Comparison of ENCODE assay signal across 13 mouse cellular contexts in genomic region chr2:157072316-157072990, GRCm38 (mm10). TPM values are rescaled to one million over a fixed set of nuclear protein-coding genes. Genes with fewer than 3 reads are reported as not detected.
DNase-seq lines count a peak whose midpoint lies in the region; ATAC-seq lines count a peak whose summit lies in the region.
"Had no signal": no experiment of that assay in that cellular context is flagged by ENCODE, and none has a peak within 500 bp of the region (broad histone marks: within the 10 kb centered on the region; RNA-seq: fewer than 3 reads in every experiment).

No protein-coding gene starts in this region.

- peaks cover 84% of the 10 kb centered on the region for H3K79me2 ChIP-seq in macrophage (ENCODE audit: inconsistent target)

- intact Hi-C loops in heart, postnatal 10 days (cut with DNase I), result loop anchor here (10.0 kb wide), 1 partner anchor 348 kb away; no protein-coding TSS in a partner anchor

- no peak overlapping the region for H3K9ac ChIP-seq in heart, embryonic 11.5 days (ENCODE audit: low read depth, low read length)
- peak overlapping the region; percentile 40; the same call in 1 of the 2 replicates for H3K9ac ChIP-seq in lung, embryonic 16.5 days (ENCODE audit: low read length)
- H3K9ac ChIP-seq: limb, embryonic 12.5 days; midbrain, embryonic 15.5 days had no signal

- peaks cover 94% of the 10 kb centered on the region for H3K4me1 ChIP-seq in heart, embryonic 11.5 days (ENCODE audit: control insufficient read depth, insufficient read depth, low read length)
- peaks cover 91% of the 10 kb centered on the region for H3K4me1 ChIP-seq in lung, embryonic 16.5 days (replicated peaks; ENCODE audit: control insufficient read depth, insufficient read depth, low read length)

- no peak for ATAC-seq in heart, embryonic 11.5 days (replicated peaks; ENCODE audit: insufficient number of reproducible peaks, low FRiP score, low TSS enrichment)
- ATAC-seq in lung, embryonic 16.5 days (ENCODE audit: low read depth), result no peak
- ATAC-seq: midbrain, embryonic 15.5 days had no signal

- no peaks in the 10 kb centered on the region; the same call in 1 of the 2 replicates for H3K36me3 ChIP-seq in heart, embryonic 11.5 days (ENCODE audit: control insufficient read depth, insufficient read depth, low read length)
- H3K36me3 ChIP-seq in lung, embryonic 16.5 days (ENCODE audit: control insufficient read depth, insufficient read depth, low read length), result no peaks in the 10 kb centered on the region
- no peaks in the 10 kb centered on the region for H3K36me3 ChIP-seq in macrophage (ENCODE audit: inconsistent target)
- H3K36me3 ChIP-seq: midbrain, embryonic 15.5 days had no signal

- H3K4me2 ChIP-seq in heart, embryonic 11.5 days, result no peak overlapping the region
- H3K4me2 ChIP-seq in lung, embryonic 16.5 days (ENCODE audit: low read depth, low read length), result no peak overlapping the region; the same call in 1 of the 2 replicates
- H3K4me2 ChIP-seq: limb, embryonic 12.5 days had no signal

- WGBS in heart, embryonic 11.5 days (ENCODE audit: insufficient replicate concordance), result 63% methylated on average over 9 of the region's 9 CpGs
- WGBS in lung, embryonic 16.5 days, result 53% methylated on average over 9 of the region's 9 CpGs
- 93% methylated on average over 9 of the region's 9 CpGs for WGBS in macrophage (ENCODE audit: missing documents)

- H3K4me3 ChIP-seq in heart, embryonic 11.5 days (ENCODE audit: low read depth, low read length), result no peak overlapping the region
- no peak overlapping the region for H3K4me3 ChIP-seq in lung, embryonic 16.5 days (ENCODE audit: low read length)
- H3K4me3 ChIP-seq in macrophage (ENCODE audit: inconsistent target), result no peak overlapping the region
- H3K4me3 ChIP-seq: limb, embryonic 12.5 days; midbrain, embryonic 15.5 days had no signal

- no peaks in the 10 kb centered on the region for H3K27me3 ChIP-seq in heart, embryonic 11.5 days (ENCODE audit: control insufficient read depth, insufficient read depth, low read length)
- no peaks in the 10 kb centered on the region for H3K27me3 ChIP-seq in lung, embryonic 16.5 days (ENCODE audit: control insufficient read depth, insufficient read depth, low read depth, low read length)
- H3K27me3 ChIP-seq: limb, embryonic 12.5 days; midbrain, embryonic 15.5 days had no signal

- H3K9me3 ChIP-seq in heart, embryonic 11.5 days (replicated peaks; ENCODE audit: control insufficient read depth, low read length), result no peaks in the 10 kb centered on the region
- no peaks in the 10 kb centered on the region for H3K9me3 ChIP-seq in lung, embryonic 16.5 days (ENCODE audit: control insufficient read depth, low read length)
- H3K9me3 ChIP-seq: limb, embryonic 12.5 days; midbrain, embryonic 15.5 days had no signal

- no peak for DNase-seq in heart, postnatal 10 days
- no peak for DNase-seq in lung, adult 18-20 months
- DNase-seq in cerebellum, postnatal 25 days, result peak; percentile 31 to 34
- no peak for DNase-seq in thymus, postnatal 25 days
- DNase-seq in adrenal gland, postnatal 25 days, result no peak

- H3K27ac ChIP-seq in heart, embryonic 11.5 days (ENCODE audit: low read depth, low read length), result peak overlapping the region; percentile 29; the same call in 1 of the 2 replicates
- peak overlapping the region; percentile 95 for H3K27ac ChIP-seq in lung, embryonic 16.5 days (ENCODE audit: low read length)
- H3K27ac ChIP-seq in macrophage, result peak overlapping the region; percentile 97; the same call in 1 of the 2 replicates
- H3K27ac ChIP-seq: midbrain, embryonic 15.5 days had no signal

RNA-seq across cellular contexts. Expression of gene Soga1, which starts 6.6 kb away (rescaled TPM):
- 3.4 and 3.6 TPM in 2 replicates for polyA plus RNA-seq in heart, embryonic 11.5 days (2014; fragmentation: Nextera tagmentation; extraction: Ambion mirVana)
- total RNA-seq in heart, postnatal 10 days (2021), result 10 to 100 TPM; 33.3 to 34.6 TPM
- 4.0 and 4.1 TPM in 2 replicates for polyA plus RNA-seq in lung, embryonic 16.5 days (2015; fragmentation: Nextera tagmentation; extraction: Ambion mirVana)
- total RNA-seq in macrophage (2018; cell fraction: chromatin; rRNA removed), result 100 to 1,000 TPM in 1 of 26 experiments, 10 to 100 TPM in 25; 12.2 to 152 (median 35.2) TPM
- total RNA-seq in macrophage (2018; cell fraction: cytosol; rRNA removed), result 10 to 100 TPM in 14 of 26 experiments, 1 to 10 TPM in 12; 5.1 to 30.7 (median 12.8) TPM
- 10 to 100 TPM in 25 of 26 experiments, 1 to 10 TPM in 1; 10.0 to 61.1 (median 26.6) TPM for total RNA-seq in macrophage (2018; cell fraction: nucleus; rRNA removed)
- polyA plus RNA-seq in macrophage (2018), result 8.1 to 15.4 TPM (median 10.2 TPM) in 3 replicates
- 45.8 and 49.1 TPM in 2 replicates for total RNA-seq in adrenal gland, postnatal 25 days (2021)

RNA-seq across cellular contexts. Expression of gene Tldc2, which starts 14.4 kb away (rescaled TPM):
- polyA plus RNA-seq in heart, embryonic 11.5 days (2014; fragmentation: Nextera tagmentation; extraction: Ambion mirVana), result 0.26 TPM in 1 of 2 replicates, not detected in the other
- total RNA-seq in heart, postnatal 10 days (2021), result not detected
- polyA plus RNA-seq in lung, embryonic 16.5 days (2015; fragmentation: Nextera tagmentation; extraction: Ambion mirVana), result not detected in 2 replicates
- total RNA-seq in macrophage (2018; cell fraction: chromatin; rRNA removed), result 1 to 10 TPM in 2 of 26 experiments, not detected in 24; 1.6 to 2.6 TPM
- not detected for total RNA-seq in macrophage (2018; cell fraction: cytosol; rRNA removed)
- not detected for total RNA-seq in macrophage (2018; cell fraction: nucleus; rRNA removed)
- polyA plus RNA-seq in macrophage (2018), result not detected in 3 replicates
- not detected in 2 replicates for total RNA-seq in adrenal gland, postnatal 25 days (2021)
- total RNA-seq: gastrocnemius, adult 8-10 months; layer of hippocampus, postnatal 10 days had no signal
- polyA plus RNA-seq: forebrain, embryonic 11.5 days; limb, embryonic 12.5 days; midbrain, embryonic 15.5 days had no signal

Comparison
In these comparisons a context has a peak if more than half of its experiments do, and no peak if none do; other contexts are left out.
1. H3K27ac ChIP-seq: peak in every context shown above with its lines; median percentile 97 in macrophage; 95 in lung, embryonic 16.5 days; 29 in heart, embryonic 11.5 days.
2. DNase-seq: peak in cerebellum, postnatal 25 days (2 of 2); none in heart, postnatal 10 days (0 of 2), lung, adult 18-20 months (0 of 2), thymus, postnatal 25 days (single experiment) and adrenal gland, postnatal 25 days (single experiment).